ENCODE assay signal across 14 mouse cellular contexts in genomic region chr11:3902516-3902915, GRCm38 (mm10). TPM values are rescaled to one million over a fixed set of nuclear protein-coding genes. Genes with fewer than 3 reads are reported as not detected.
DNase-seq lines count a peak whose midpoint lies in the region; ATAC-seq and TF ChIP-seq lines count a peak whose summit lies in the region.
"Had no signal": no experiment of that assay in that cellular context is flagged by ENCODE, and none has a peak within 500 bp of the region (broad histone marks: within the 10 kb centered on the region; RNA-seq: fewer than 3 reads in every experiment).

No protein-coding gene starts in this region.

- H3K9ac ChIP-seq in hindbrain, embryonic 13.5 days: no peak overlapping the region
- H3K9ac ChIP-seq: embryonic facial prominence, embryonic 15.5 days; heart, embryonic 13.5 days had no signal

- ATAC-seq in CD4-positive, CD25-positive, alpha-beta regulatory T cell, adult 4 months: no peak
- ATAC-seq in hindbrain, embryonic 13.5 days (ENCODE audit: low FRiP score): no peak
- ATAC-seq: forebrain, embryonic 14.5 days had no signal

- TF ChIP-seq POLR2A in myocyte (IDR thresholded peaks at IDR 0.05; ENCODE audit: insufficient read length, low read depth): no peak

- WGBS in hindbrain, embryonic 13.5 days: 89% methylated on average over 3 of the region's 3 CpGs

- H3K27ac ChIP-seq in left cerebral cortex, adult 2 months: peak overlapping the region; percentile 34; the same call in 1 of the 2 replicates
- H3K27ac ChIP-seq in hindbrain, embryonic 13.5 days: no peak overlapping the region
- H3K27ac ChIP-seq: embryonic facial prominence, embryonic 15.5 days; heart, embryonic 13.5 days had no signal

- H3K4me3 ChIP-seq in left cerebral cortex, adult 2 months: no peak overlapping the region
- no peak overlapping the region for H3K4me3 ChIP-seq in myocyte
- H3K4me3 ChIP-seq in hindbrain, embryonic 13.5 days: no peak overlapping the region
- H3K4me3 ChIP-seq: embryonic facial prominence, embryonic 15.5 days; erythroblast, embryonic 14.5 days; forebrain, embryonic 10.5 days; heart, embryonic 13.5 days had no signal

- no peak for TF ChIP-seq CTCF in left cerebral cortex, adult 2 months (IDR thresholded peaks at IDR 0.05)

- intact Hi-C loops in left cerebral cortex, adult 2 months (cut with DNase I): no loop called here

- peak; percentile 25 for DNase-seq in CD4-positive, CD25-positive, alpha-beta regulatory T cell, adult 2 months (ENCODE audit: low read depth, low spot score)
- no peak for DNase-seq in left cerebral cortex, adult 2 months (ENCODE audit: extremely low spot score in 1 of 2, low spot score in 2 of 2)
- no peak for DNase-seq in left cerebral cortex, adult 8-10 months (ENCODE audit: low spot score in 2 of 2)
- peak; percentile 50 for DNase-seq in 3T3-L1 (ENCODE audit: low read depth, low spot score)
- DNase-seq: embryo, embryonic 11 days had no signal

- H3K36me3 ChIP-seq in myocyte (ENCODE audit: control insufficient read depth, insufficient read depth): peaks cover 44% of the 10 kb centered on the region
- H3K36me3 ChIP-seq in hindbrain, embryonic 13.5 days: peaks cover 57% of the 10 kb centered on the region

- H3ac ChIP-seq in myocyte (ENCODE audit: control insufficient read depth, insufficient read length): no peak overlapping the region

- no peaks in the 10 kb centered on the region for H3K27me3 ChIP-seq in myocyte (ENCODE audit: control insufficient read depth, insufficient read depth, insufficient read length)
- no peaks in the 10 kb centered on the region for H3K27me3 ChIP-seq in hindbrain, embryonic 13.5 days
- H3K27me3 ChIP-seq: embryonic facial prominence, embryonic 15.5 days; heart, embryonic 13.5 days had no signal

- no peaks in the 10 kb centered on the region; the same call in 1 of the 2 replicates for H3K9me3 ChIP-seq in hindbrain, embryonic 13.5 days
- H3K9me3 ChIP-seq: embryonic facial prominence, embryonic 15.5 days; forebrain, embryonic 10.5 days; heart, embryonic 13.5 days had no signal

- peaks cover 25% of the 10 kb centered on the region for H3K79me2 ChIP-seq in myocyte (ENCODE audit: control insufficient read depth, insufficient read depth)

- H3K4me2 ChIP-seq in myocyte (ENCODE audit: low read depth): peak overlapping the region; percentile 58
- H3K4me2 ChIP-seq in hindbrain, embryonic 13.5 days: no peak overlapping the region
- H3K4me2 ChIP-seq: embryonic facial prominence, embryonic 15.5 days; heart, embryonic 13.5 days had no signal

- peaks cover 27% of the 10 kb centered on the region for H3K4me1 ChIP-seq in hindbrain, embryonic 13.5 days (replicated peaks)
- H3K4me1 ChIP-seq: embryonic facial prominence, embryonic 15.5 days had no signal

TF ChIP-seq in myocyte, 11 proteins besides CTCF, POLR2A, EP300 and RAD21:
- TF ChIP-seq USF1 (IDR thresholded peaks at IDR 0.05; ENCODE audit: low read depth): no peak
- TF ChIP-seq CEBPB (IDR thresholded peaks at IDR 0.05; ENCODE audit: insufficient read depth, poor library complexity, severe bottlenecking): no peak
- no peak for TF ChIP-seq E2F4 (IDR thresholded peaks at IDR 0.05; ENCODE audit: insufficient read depth)
- no peak for TF ChIP-seq POLR2AphosphoS2 (IDR thresholded peaks at IDR 0.05; ENCODE audit: insufficient read length, low read depth)
- TF ChIP-seq REST (IDR thresholded peaks at IDR 0.05; ENCODE audit: insufficient read depth, insufficient read length): no peak
- TF ChIP-seq MYOG (IDR thresholded peaks at IDR 0.05; ENCODE audit: control insufficient read depth in 1 of 3, insufficient read depth in 1 of 3, insufficient read length in 2 of 3, low read depth in 2 of 3): no peak
- TF ChIP-seq MYOD1 (IDR thresholded peaks at IDR 0.05; ENCODE audit: control insufficient read depth in 1 of 3, insufficient read length in 2 of 3, low read depth in 2 of 3): no peak
- no peak for TF ChIP-seq TCF3 (IDR thresholded peaks at IDR 0.05; ENCODE audit: insufficient read length, low read depth)
- no peak for TF ChIP-seq MAX (IDR thresholded peaks at IDR 0.05; ENCODE audit: low read depth)
- no peak for TF ChIP-seq SRF (IDR thresholded peaks at IDR 0.05; ENCODE audit: control insufficient read depth, insufficient read length, low read depth)
- no peak for TF ChIP-seq TCF12 (IDR thresholded peaks at IDR 0.05; ENCODE audit: insufficient read depth, poor library complexity, severe bottlenecking)

RNA-seq across cellular contexts. Expression of gene Dusp18, which starts 7.5 kb away (rescaled TPM):
- polyA plus RNA-seq in CD4-positive, CD25-positive, alpha-beta regulatory T cell, adult 4 months (2017; shearing (Covaris generic)): under 1 TPM; 0.36 to 0.63 TPM
- total RNA-seq in left cerebral cortex, adult 2 months (2021): 10 to 100 TPM; 23.1 to 24.9 TPM
- total RNA-seq in left cerebral cortex, adult 8-10 months (2022): 10 to 100 TPM; 17.5 to 19.6 (median 18.1) TPM
- 26.5 TPM for polyA plus RNA-seq in myocyte (2012; fragmentation: generic; extraction: Trizol)
- 33.8 and 35.2 TPM in 2 replicates for polyA plus RNA-seq in hindbrain, embryonic 13.5 days (2015; fragmentation: Nextera tagmentation; extraction: Ambion mirVana)
- polyA plus RNA-seq: erythroblast, embryonic 14.5 days had no signal

RNA-seq across cellular contexts. Expression of gene 4921536K21Rik, which starts 7.6 kb away (rescaled TPM):
- polyA plus RNA-seq in CD4-positive, CD25-positive, alpha-beta regulatory T cell, adult 4 months (2017; shearing (Covaris generic)): not detected
- total RNA-seq in left cerebral cortex, adult 2 months (2021): under 1 TPM; 0.54 to 0.61 TPM
- total RNA-seq in left cerebral cortex, adult 8-10 months (2022): under 1 TPM; 0.21 to 0.86 (median 0.57) TPM
- polyA plus RNA-seq in myocyte (2012; fragmentation: generic; extraction: Trizol): 1.3 TPM
- polyA plus RNA-seq in hindbrain, embryonic 13.5 days (2015; fragmentation: Nextera tagmentation; extraction: Ambion mirVana): 0.47 and 0.84 TPM in 2 replicates
- total RNA-seq: common myeloid progenitor, adult 5-6 weeks had no signal

RNA-seq across cellular contexts. Expression of gene Slc35e4, which starts 11.9 kb away (rescaled TPM):
- 1 to 10 TPM in 1 of 2 experiments, under 1 TPM in 1; 0.75 to 2.2 TPM for polyA plus RNA-seq in CD4-positive, CD25-positive, alpha-beta regulatory T cell, adult 4 months (2017; shearing (Covaris generic))
- total RNA-seq in left cerebral cortex, adult 2 months (2021): 10 to 100 TPM; 19.1 to 20.9 TPM
- total RNA-seq in left cerebral cortex, adult 8-10 months (2022): 10 to 100 TPM; 17.3 to 20.6 (median 19.9) TPM
- 69.6 TPM for polyA plus RNA-seq in myocyte (2012; fragmentation: generic; extraction: Trizol)
- polyA plus RNA-seq in hindbrain, embryonic 13.5 days (2015; fragmentation: Nextera tagmentation; extraction: Ambion mirVana): 11.1 and 11.4 TPM in 2 replicates

RNA-seq across cellular contexts. Expression of gene Tcn2, which starts 29.4 kb away (rescaled TPM):
- polyA plus RNA-seq in CD4-positive, CD25-positive, alpha-beta regulatory T cell, adult 4 months (2017; shearing (Covaris generic)): 10 to 100 TPM; 28.0 to 31.2 TPM
- total RNA-seq in left cerebral cortex, adult 2 months (2021): 10 to 100 TPM; 17.1 to 20.7 TPM
- total RNA-seq in left cerebral cortex, adult 8-10 months (2022): 10 to 100 TPM; 17.0 to 37.4 (median 23.1) TPM
- 16.4 TPM for polyA plus RNA-seq in myocyte (2012; fragmentation: generic; extraction: Trizol)
- 28.4 and 28.5 TPM in 2 replicates for polyA plus RNA-seq in hindbrain, embryonic 13.5 days (2015; fragmentation: Nextera tagmentation; extraction: Ambion mirVana)

RNA-seq across cellular contexts. Expression of gene Osbp2, which starts 38.8 kb away (rescaled TPM):
- polyA plus RNA-seq in CD4-positive, CD25-positive, alpha-beta regulatory T cell, adult 4 months (2017; shearing (Covaris generic)): not detected
- 100 to 1,000 TPM; 141 to 149 TPM for total RNA-seq in left cerebral cortex, adult 2 months (2021)
- 100 to 1,000 TPM; 105 to 126 (median 115) TPM for total RNA-seq in left cerebral cortex, adult 8-10 months (2022)
- 1.3 TPM for polyA plus RNA-seq in myocyte (2012; fragmentation: generic; extraction: Trizol)
- polyA plus RNA-seq in hindbrain, embryonic 13.5 days (2015; fragmentation: Nextera tagmentation; extraction: Ambion mirVana): 14.5 and 17.4 TPM in 2 replicates
- total RNA-seq: common myeloid progenitor, adult 5-6 weeks had no signal
- polyA plus RNA-seq: erythroblast, embryonic 14.5 days had no signal

Comparison
In these comparisons a context has a peak if more than half of its experiments do, and no peak if none do; other contexts are left out.
1. DNase-seq: peak in CD4-positive, CD25-positive, alpha-beta regulatory T cell, adult 2 months (single experiment) and 3T3-L1 (single experiment); none in left cerebral cortex, adult 2 months (0 of 2) and left cerebral cortex, adult 8-10 months (0 of 2).
2. RNA of gene Dusp18, which starts 7.5 kb away (polyA plus RNA-seq): 33.8 to 35.2 TPM in hindbrain, embryonic 13.5 days and 26.5 TPM in myocyte (single experiment); 0.36 to 0.63 TPM in CD4-positive, CD25-positive, alpha-beta regulatory T cell, adult 4 months; every median in the first group is over 10 times any median in the second.